ENCODE assay signal across 21 mouse cellular contexts in the genomic region with DNA sequence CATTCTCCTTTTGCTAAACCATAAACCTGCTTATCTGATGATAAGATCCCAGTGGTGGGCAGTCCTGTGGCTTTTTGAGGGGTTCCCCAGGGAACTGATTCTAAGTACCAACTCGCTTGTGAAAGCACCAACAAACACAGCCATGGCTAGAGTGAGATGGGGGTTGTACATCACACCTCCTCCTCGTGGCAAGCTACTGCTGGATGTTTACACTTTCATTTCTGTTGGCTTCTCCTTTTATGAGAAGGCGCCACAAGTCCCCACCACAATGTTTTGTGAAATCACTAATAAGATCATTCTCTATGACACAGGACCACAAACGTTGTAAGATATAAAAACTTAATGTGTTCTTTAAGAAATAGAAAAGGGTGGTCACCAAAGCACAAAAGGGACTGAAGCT.
DNase-seq lines count a peak whose midpoint lies in the region; ATAC-seq and TF ChIP-seq lines count a peak whose summit lies in the region.
"Had no signal": no experiment of that assay in that cellular context is flagged by ENCODE, and none has a peak within 500 bp of the region (broad histone marks: within the 10 kb centered on the region; RNA-seq: fewer than 3 reads in every experiment).

No protein-coding gene starts in this region.

- peak overlapping the region; percentile 10; the same call in 1 of the 2 replicates for H3K27ac ChIP-seq in bone marrow macrophage, adult 2 months (ENCODE audit: insufficient read depth, low read depth, low read length)
- H3K27ac ChIP-seq: embryonic facial prominence, embryonic 13.5 days; hindbrain, embryonic 13.5 days; intestine, embryonic 15.5 days; limb, embryonic 15.5 days; liver, embryonic 15.5 days; midbrain, embryonic 12.5 days had no signal

- DNase-seq in A20 (ENCODE audit: low read depth, low spot score), result peak; percentile 87
- peak; percentile 71 to 77 for DNase-seq in B cell, adult 2 months
- no peak for DNase-seq in left cerebral cortex, postnatal 4 days
- DNase-seq in right cerebral cortex, postnatal 4 days, result no peak
- DNase-seq in heart, postnatal 14 days, result no peak
- DNase-seq: adrenal gland, adult 2 months; cerebellum, adult 9-10 months; kidney, adult 9 months; kidney, postnatal 25 days; lung, postnatal 14 days; retina, postnatal 1 day; thymus, postnatal 4 days had no signal

- no peak for TF ChIP-seq POLR2A in bone marrow macrophage, adult 2 months (IDR thresholded peaks at IDR 0.05; ENCODE audit: borderline replicate concordance, low read depth, low read length)

- ATAC-seq in megakaryocyte progenitor cell, adult 5-6 weeks (replicated peaks; ENCODE audit: poor library complexity), result peak; percentile 55
- ATAC-seq: forebrain, embryonic 16.5 days; intestine, embryonic 15.5 days had no signal

- no peak overlapping the region for H3K4me3 ChIP-seq in bone marrow macrophage, adult 2 months (ENCODE audit: insufficient read depth, low read length)
- H3K4me3 ChIP-seq: embryonic facial prominence, embryonic 13.5 days; hindbrain, embryonic 13.5 days; intestine, embryonic 15.5 days; limb, embryonic 15.5 days; liver, embryonic 15.5 days; midbrain, embryonic 12.5 days had no signal

- intact Hi-C loops in left cerebral cortex, postnatal 4 days (cut with DNase I), result no loop called here
- intact Hi-C loops in heart, postnatal 14 days (cut with DNase I), result no loop called here

- peaks cover 17% of the 10 kb centered on the region for H3K4me1 ChIP-seq in bone marrow macrophage, adult 2 months (ENCODE audit: control insufficient read depth, insufficient read depth, low read length)
- H3K4me1 ChIP-seq: hindbrain, embryonic 13.5 days; limb, embryonic 15.5 days; liver, embryonic 15.5 days; midbrain, embryonic 12.5 days had no signal

- no peak for TF ChIP-seq CTCF in bone marrow macrophage, adult 2 months (IDR thresholded peaks at IDR 0.05; ENCODE audit: low read depth, low read length)

Comparison
In these comparisons a context has a peak if more than half of its experiments do, and no peak if none do; other contexts are left out.
1. DNase-seq: peak in A20 (single experiment) and B cell, adult 2 months (2 of 2); none in left cerebral cortex, postnatal 4 days (single experiment), right cerebral cortex, postnatal 4 days (single experiment) and heart, postnatal 14 days (0 of 2).